Mouse (Mus musculus) stomach, postnatal 0 days (tissue): ENCODE measurements around the gene Pde1c. TPM values are rescaled to one million over a fixed set of nuclear protein-coding genes. Genes with fewer than 3 reads are reported as not detected.
"Not testable (repeated sequence)": the region's sequence is repeated elsewhere in the genome, so short reads cannot be mapped to it uniquely, and the experiment has no call there.

Experiments
- ATAC-seq: fragments of 200-750 bp; cut with Nextera tagmentation; 2 replicates; pipeline ENCODE4 v1.8.0; 2017; ENCODE audit not compliant: low FRiP score, low TSS enrichment
- DNase-seq: peaks from one replicate; pipeline ENCODE4 v3.0.0-alpha.2; 2016; ENCODE audit warnings: low spot score
- H3K27ac ChIP-seq: fragments of 300-500 bp; sonication (generic); replicated peaks from 2 replicates; pipeline ENCODE4 v1.5.1; 2014; ENCODE audit warnings: mild to moderate bottlenecking, control low read depth
- H3K27me3 ChIP-seq: fragments of 300-500 bp; sonication (generic); 2 replicates; pipeline ENCODE4 v1.6.1; 2014; ENCODE audit warnings: low read length; ENCODE audit not compliant: control insufficient read depth, insufficient read depth
- H3K36me3 ChIP-seq: fragments of 300-500 bp; sonication (generic); 2 replicates; pipeline ENCODE4 v1.6.1; 2014; ENCODE audit warnings: low read length, mixed read lengths; ENCODE audit not compliant: control insufficient read depth, insufficient read depth
- H3K4me1 ChIP-seq: fragments of 300-500 bp; sonication (generic); replicated peaks from 2 replicates; pipeline ENCODE4 v1.6.1; 2014; ENCODE audit warnings: antibody characterized with exemption; ENCODE audit not compliant: control insufficient read depth, insufficient read depth
- H3K4me2 ChIP-seq: fragments of 300-500 bp; sonication (generic); replicated peaks from 2 replicates; pipeline ENCODE4 v1.6.1; 2014; ENCODE audit warnings: low read depth, mild to moderate bottlenecking, control low read depth, moderate library complexity
- H3K4me3 ChIP-seq: fragments of 300-500 bp; sonication (generic); 2 replicates; pipeline ENCODE4 v1.5.1; 2014; ENCODE audit warnings: low read depth, low read length, control low read depth
- H3K9ac ChIP-seq: fragments of 300-500 bp; sonication (generic); 2 replicates; pipeline ENCODE4 v1.6.1; 2014; ENCODE audit warnings: mild to moderate bottlenecking, low read length, control low read depth, mixed read lengths
- H3K9me3 ChIP-seq: fragments of 300-500 bp; sonication (generic); 2 replicates; pipeline ENCODE4 v1.6.1; 2016; ENCODE audit warnings: low read length; ENCODE audit not compliant: control insufficient read depth
- CTCF ChIP-seq: IDR thresholded peaks from 2 replicates; pipeline ENCODE4 v1.5.1; 2016; ENCODE audit warnings: antibody characterized with exemption, low read depth, mild to moderate bottlenecking, moderate library complexity
- EP300 ChIP-seq: optimal IDR thresholded peaks from 2 replicates; pipeline ENCODE3; 2016; ENCODE audit warnings: antibody characterized with exemption
- WGBS: fragments of 180-500 bp; shearing (Covaris S2); extraction: QIAGEN DNeasy Blood & Tissue Kit; methylation state at CpG from one replicate; pipeline ENCODE4 v1.1.7; 2014; 5-methylcytosine and 5-hydroxymethylcytosine counted together
- polyA plus RNA-seq: library from polyadenylated mRNA; unstranded; fragments of >200 nt; fragmentation: Nextera tagmentation; extraction: Ambion mirVana; gene quantifications from 2 replicates; pipeline ENCODE4 v1.2.1, GENCODE M21; 2015

The Pde1c gene
- polyA plus RNA-seq, result 1.8 and 2.4 TPM in 2 replicates

- Histone ChIP-seq H3K4me2 (peak within 1 kb of the TSS; percentile 99), H3K9me3 (no peaks in the 10 kb centered on the region), H3K36me3 (no peaks in the 10 kb centered on the region), H3K4me3 (peak within 1 kb of the TSS; percentile 55), H3K27me3 (no peaks in the 10 kb centered on the region), H3K27ac (no peak within 1 kb of the TSS), H3K9ac (peak within 1 kb of the TSS; percentile 51), H3K4me1 (no peaks in the 10 kb centered on the region)
- peak; percentile 60 for DNase-seq
- TF ChIP-seq EP300 (no peak), CTCF (no peak)
- peak; percentile 56; the same call in 1 of the 2 replicates for ATAC-seq
- 1% methylated on average over 48 of the region's 48 CpGs for WGBS
Observed at GRCm38 (mm10) chr6:56568470-56569372, at the start of gene Pde1c. Gene Pde1c, minus strand, starts transcription at chr6:56569103.

GRCm38 (mm10) chr6:56616982-56617613 is 48.2 kb upstream of the Pde1c start:
- peak; percentile 16 for DNase-seq
- WGBS, result 11% methylated on average over 7 of the region's 7 CpGs
- H3K36me3 ChIP-seq, result no peaks in the 10 kb centered on the region
- no peaks in the 10 kb centered on the region for H3K27me3 ChIP-seq
- no peak for TF ChIP-seq CTCF
- TF ChIP-seq EP300, result no peak
- H3K4me1 ChIP-seq, result no peaks in the 10 kb centered on the region
- H3K4me3 ChIP-seq, result no peak overlapping the region
- H3K9ac ChIP-seq, result no peak overlapping the region
- H3K4me2 ChIP-seq, result no peak overlapping the region
- ATAC-seq, result peak; percentile 45; the same call in 1 of the 2 replicates
- no peak overlapping the region for H3K27ac ChIP-seq
- no peaks in the 10 kb centered on the region for H3K9me3 ChIP-seq

- Histone ChIP-seq H3K9ac (no peak overlapping the region), H3K4me2 (no peak overlapping the region), H3K9me3 (no peaks in the 10 kb centered on the region)
Observed at GRCm38 (mm10) chr6:56616228-56616981, 47.5 kb upstream of the Pde1c start.

GRCm38 (mm10) chr6:56609529-56609928 is 40.6 kb upstream of the Pde1c start:
- ATAC-seq, H3K9ac ChIP-seq: not testable (repeated sequence)
- 65% methylated on average over 1 of the region's 1 CpGs for WGBS

More at GRCm38 (mm10) chr6:56616228-56616981, 47.5 kb upstream of the Pde1c start:
- Histone ChIP-seq H3K4me3 (no peak overlapping the region), H3K36me3 (no peaks in the 10 kb centered on the region), H3K27me3 (no peaks in the 10 kb centered on the region), H3K27ac (no peak overlapping the region), H3K4me1 (no peaks in the 10 kb centered on the region)
- no peak for TF ChIP-seq EP300
- WGBS, result 49% methylated on average over 10 of the region's 10 CpGs
- no peak for DNase-seq
- no peak for ATAC-seq

GRCm38 (mm10) chr6:56608277-56608676 is 39.4 kb upstream of the Pde1c start:
- Histone ChIP-seq H3K9me3 (no peaks in the 10 kb centered on the region), H3K4me1 (no peaks in the 10 kb centered on the region), H3K4me2 (no peak overlapping the region), H3K36me3 (no peaks in the 10 kb centered on the region), H3K4me3 (no peak overlapping the region), H3K9ac (no peak overlapping the region), H3K27me3 (no peaks in the 10 kb centered on the region), H3K27ac (no peak overlapping the region)
- TF ChIP-seq CTCF (peak; percentile 90), EP300 (no peak)
- WGBS, result 8% methylated on average over 4 of the region's 4 CpGs
- DNase-seq (peak; percentile 67), ATAC-seq (no peak)

More at GRCm38 (mm10) chr6:56609529-56609928, 40.6 kb upstream of the Pde1c start:
- H3K4me3 ChIP-seq, H3K27me3 ChIP-seq, DNase-seq, H3K27ac ChIP-seq, H3K36me3 ChIP-seq, H3K9me3 ChIP-seq, H3K4me2 ChIP-seq, H3K4me1 ChIP-seq: not testable (repeated sequence)
